Mouse (Mus musculus): Measurements from ENCODE around the gene Ceacam9. TPM values are rescaled to one million over a fixed set of nuclear protein-coding genes. Genes with fewer than 3 reads are reported as not detected.
A peak's percentile ranks its signal among the peaks of the same experiment; 100 is the strongest.

Ceacam9 gene
- total and polyA plus RNA-seq, 3 experiments = not detected

GRCm38 (mm10) chr7:16738073-16738696, 16.5 kb downstream of the Ceacam9 start, which contains the start of gene Ap2s1:
TSS of gene Ap2s1 (plus strand) at chr7:16738410.
- Histone ChIP-seq H3K27me3 (ENCODE audit: control insufficient read depth in 1 of 2, insufficient read depth in 2 of 2, low read length in 2 of 2) (no peaks in the 10 kb centered on the region), H3K4me3 (ENCODE audit: control insufficient read depth in 1 of 2, insufficient read depth in 1 of 2, low read depth in 2 of 2, low read length in 2 of 2) (peak within 1 kb of the TSS; percentile 91), H3K36me3 (ENCODE audit: control insufficient read depth in 1 of 2, insufficient read depth in 2 of 2, low read length in 2 of 2) (peaks cover 0 to 6% of the 10 kb centered on the region in 2 experiments; a peak in 2 of 4 replicates), H3K9me3 (replicated peaks; ENCODE audit: insufficient read depth, low read length) (no peaks in the 10 kb centered on the region), H3K4me1 (ENCODE audit: control insufficient read depth in 1 of 2, insufficient read depth in 2 of 2, low read length in 2 of 2) (peaks cover 0 to 14% of the 10 kb centered on the region in 2 experiments; a peak in 2 of 4 replicates), H3K27ac (ENCODE audit: control insufficient read depth, low read depth, low read length) (no peak within 1 kb of the TSS), H3K79me2 (ENCODE audit: control insufficient read depth, insufficient read depth, low read length, poor library complexity) (peaks cover 23% of the 10 kb centered on the region), H3K9ac (ENCODE audit: control insufficient read depth, low read depth, low read length, poor library complexity, severe bottlenecking) (peak within 1 kb of the TSS; percentile 90)
- TF ChIP-seq MYC (IDR thresholded peaks at IDR 0.05; ENCODE audit: low read depth, low read length) (peak; percentile 93), CHD2 (IDR thresholded peaks at IDR 0.05; ENCODE audit: low read length) (peak; percentile 90), POLR2AphosphoS2 (IDR thresholded peaks at IDR 0.05; ENCODE audit: low read length) (peak; percentile 33; the same call in 1 of the 2 replicates), MAFK (IDR thresholded peaks at IDR 0.05; ENCODE audit: borderline replicate concordance, low read depth, low read length) (no peak), NRF1 (IDR thresholded peaks at IDR 0.05; ENCODE audit: insufficient read depth, low read depth, low read length, poor library complexity, severe bottlenecking) (peak; percentile 39; the same call in 1 of the 2 replicates), HCFC1 (IDR thresholded peaks at IDR 0.05; ENCODE audit: low read depth, low read length) (peak; percentile 98), POLR2A (IDR thresholded peaks at IDR 0.05; ENCODE audit: control insufficient read depth in 1 of 2, insufficient read depth in 1 of 2, low read depth in 1 of 2, low read length in 2 of 2, poor library complexity in 1 of 2) (peak; percentile 62 to 72; a peak in 3 of 4 replicates), MXI1 (IDR thresholded peaks at IDR 0.05; ENCODE audit: low read depth, low read length) (peak; percentile 61; the same call in 1 of the 2 replicates), JUND (IDR thresholded peaks at IDR 0.05; ENCODE audit: low read depth, low read length) (no peak), NELFE (IDR thresholded peaks at IDR 0.05; ENCODE audit: low read depth, low read length) (peak; percentile 73), SIN3A (IDR thresholded peaks at IDR 0.05; ENCODE audit: low read length) (peak; percentile 96), KAT2A (conservative IDR thresholded peaks at IDR 0.05; ENCODE audit: low read depth, low read length) (peak; percentile 100), ELF1 (IDR thresholded peaks at IDR 0.05; ENCODE audit: low read depth, low read length) (peak; percentile 87), TCF12 (IDR thresholded peaks at IDR 0.05; ENCODE audit: low read depth, low read length) (peak; percentile 6; the same call in 1 of the 2 replicates), TBP (IDR thresholded peaks at IDR 0.05; ENCODE audit: low read depth, low read length) (peak; percentile 69; the same call in 1 of the 2 replicates), CHD1 (IDR thresholded peaks at IDR 0.05; ENCODE audit: low read depth, low read length) (no peak), GATA1 (IDR thresholded peaks at IDR 0.05; ENCODE audit: low read depth, low read length) (0 out of 2 replicates have a peak, but pooled peaks have one; percentile 31), EP300 (IDR thresholded peaks at IDR 0.05; ENCODE audit: low read depth in 1 of 2, low read length in 2 of 2) (no peak), ZC3H11A (IDR thresholded peaks at IDR 0.05; ENCODE audit: low read depth, low read length) (no peak)
- DNase-seq (ENCODE audit: low read depth, low spot score) = peak; percentile 99

DNA sequence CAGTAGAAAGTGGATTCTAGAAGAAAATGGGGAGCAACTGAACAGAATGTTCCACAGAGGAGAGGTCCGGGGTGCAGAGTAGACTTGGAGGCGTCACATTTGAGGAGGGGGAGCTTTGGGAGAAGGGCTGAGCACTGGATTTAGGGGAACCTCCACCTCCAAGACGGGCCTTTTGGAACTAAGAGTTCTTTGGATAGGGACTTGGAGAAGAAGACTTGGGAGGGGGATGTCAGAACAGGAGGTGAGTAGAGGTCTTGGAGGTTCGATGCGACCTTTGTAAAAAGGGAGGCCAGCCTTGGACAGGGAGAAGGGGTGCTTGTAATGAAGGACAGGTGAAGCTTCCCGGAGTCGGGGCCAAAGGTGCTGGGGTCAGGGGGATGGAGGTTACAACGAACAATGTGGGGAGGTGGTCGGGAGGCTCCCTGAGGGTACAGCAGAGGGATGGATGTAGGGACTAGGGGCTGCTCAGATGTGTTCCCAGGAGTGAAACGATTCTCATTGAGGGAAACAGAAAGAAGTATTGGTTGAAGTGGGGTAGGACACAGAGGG, 17.4 kb downstream of the Ceacam9 start:
- Histone ChIP-seq H3K9me3 (replicated peaks; ENCODE audit: insufficient read depth, low read length) (no peaks in the 10 kb centered on the region), H3K36me3 (ENCODE audit: control insufficient read depth in 1 of 2, insufficient read depth in 2 of 2, low read length in 2 of 2) (peaks cover 0 to 6% of the 10 kb centered on the region in 2 experiments; a peak in 2 of 4 replicates), H3K4me1 (ENCODE audit: control insufficient read depth in 1 of 2, insufficient read depth in 2 of 2, low read length in 2 of 2) (peaks cover 0 to 14% of the 10 kb centered on the region in 2 experiments; a peak in 2 of 4 replicates), H3K27ac (ENCODE audit: control insufficient read depth, low read depth, low read length) (no peak overlapping the region), H3K9ac (ENCODE audit: control insufficient read depth, low read depth, low read length, poor library complexity, severe bottlenecking) (peak overlapping the region; percentile 90), H3K79me2 (ENCODE audit: control insufficient read depth, insufficient read depth, low read length, poor library complexity) (peaks cover 23% of the 10 kb centered on the region), H3K4me3 (ENCODE audit: control insufficient read depth in 1 of 2, insufficient read depth in 1 of 2, low read depth in 2 of 2, low read length in 2 of 2) (peak overlapping the region; percentile 91), H3K27me3 (ENCODE audit: control insufficient read depth in 1 of 2, insufficient read depth in 2 of 2, low read length in 2 of 2) (no peaks in the 10 kb centered on the region)
- no peak for TF ChIP-seq GATA1 (IDR thresholded peaks at IDR 0.05; ENCODE audit: low read depth, low read length)
- TF ChIP-seq POLR2A (IDR thresholded peaks at IDR 0.05; ENCODE audit: control insufficient read depth in 1 of 2, insufficient read depth in 1 of 2, low read depth in 1 of 2, low read length in 2 of 2, poor library complexity in 1 of 2) = no peak
- no peak for TF ChIP-seq E2F4 (IDR thresholded peaks at IDR 0.05; ENCODE audit: borderline replicate concordance, low read depth, low read length)
- TF ChIP-seq MXI1 (IDR thresholded peaks at IDR 0.05; ENCODE audit: low read depth, low read length) = no peak
- no peak for TF ChIP-seq GABPA (IDR thresholded peaks at IDR 0.05; ENCODE audit: low read depth, low read length)
- no peak for TF ChIP-seq RCOR1 (IDR thresholded peaks at IDR 0.05; ENCODE audit: low read depth, low read length)
- TF ChIP-seq SIN3A (IDR thresholded peaks at IDR 0.05; ENCODE audit: low read length) = no peak
- no peak for TF ChIP-seq EP300 (IDR thresholded peaks at IDR 0.05; ENCODE audit: low read depth in 1 of 2, low read length in 2 of 2)
- TF ChIP-seq CHD2 (IDR thresholded peaks at IDR 0.05; ENCODE audit: low read length) = no peak
- no peak for TF ChIP-seq NRF1 (IDR thresholded peaks at IDR 0.05; ENCODE audit: insufficient read depth, low read depth, low read length, poor library complexity, severe bottlenecking)
- TF ChIP-seq TBP (IDR thresholded peaks at IDR 0.05; ENCODE audit: low read depth, low read length) = no peak
- no peak for TF ChIP-seq USF1 (IDR thresholded peaks at IDR 0.05; ENCODE audit: low read depth, low read length)
- TF ChIP-seq UBTF (IDR thresholded peaks at IDR 0.05; ENCODE audit: borderline replicate concordance, insufficient read depth, low read depth, low read length) = no peak
- no peak for TF ChIP-seq MAX (IDR thresholded peaks at IDR 0.05; ENCODE audit: low read length)
- DNase-seq (ENCODE audit: low read depth, low spot score) = no peak
